Mouse (Mus musculus) embryonic facial prominence, embryonic 13.5 days (tissue): ENCODE results near the gene Fut2. TPM values are rescaled to one million over a fixed set of nuclear protein-coding genes. Genes with fewer than 3 reads are reported as not detected.

Experiments used
- ATAC-seq: fragments of 200-750 bp; cut with Nextera tagmentation; 2 replicates; pipeline ENCODE4 v1.8.0; 2017; ENCODE audit warnings: low read depth; ENCODE audit not compliant: insufficient number of reproducible peaks, insufficient read depth, low FRiP score, low TSS enrichment
- H3K27ac ChIP-seq: fragments of 300-500 bp; sonication (generic); 2 replicates; pipeline ENCODE4 v1.5.1; 2015; ENCODE audit warnings: moderate library complexity, mild to moderate bottlenecking, inconsistent platforms
- H3K27me3 ChIP-seq: fragments of 300-500 bp; sonication (generic); 2 replicates; pipeline ENCODE4 v1.6.1; 2015; ENCODE audit warnings: mild to moderate bottlenecking, inconsistent platforms
- H3K36me3 ChIP-seq: fragments of 300-500 bp; sonication (generic); 2 replicates; pipeline ENCODE4 v1.6.1; 2015; ENCODE audit warnings: mild to moderate bottlenecking, inconsistent platforms
- H3K4me1 ChIP-seq: fragments of 300-500 bp; sonication (generic); 2 replicates; pipeline ENCODE4 v1.6.1; 2015; ENCODE audit warnings: inconsistent platforms
- H3K4me2 ChIP-seq: fragments of 300-500 bp; sonication (generic); 2 replicates; pipeline ENCODE4 v1.6.1; 2015; ENCODE audit warnings: moderate library complexity, mild to moderate bottlenecking, inconsistent platforms
- H3K4me3 ChIP-seq: fragments of 300-500 bp; sonication (generic); 2 replicates; pipeline ENCODE4 v1.5.1; 2015; ENCODE audit warnings: mild to moderate bottlenecking, inconsistent platforms
- H3K9ac ChIP-seq: fragments of 300-500 bp; sonication (generic); 2 replicates; pipeline ENCODE4 v1.6.1; 2015; ENCODE audit warnings: mild to moderate bottlenecking, inconsistent platforms
- H3K9me3 ChIP-seq: fragments of 300-500 bp; sonication (generic); 2 replicates; pipeline ENCODE4 v1.6.1; 2016; ENCODE audit warnings: inconsistent platforms
- WGBS: fragments of 180-500 bp; shearing (Covaris S2); methylation state at CpG from one replicate; pipeline ENCODE4 v1.1.7; 2015; ENCODE audit warnings: mixed read lengths; 5-methylcytosine and 5-hydroxymethylcytosine counted together
- polyA plus RNA-seq: library from polyadenylated mRNA; unstranded; fragments of >200 nt; fragmentation: Nextera tagmentation; extraction: Ambion mirVana; gene quantifications from 2 replicates; pipeline ENCODE4 v1.2.1, GENCODE M21; 2015

Fut2 gene
- polyA plus RNA-seq, 1 experiment from 2014 or later, result 0.45 TPM

GRCm38 (mm10) chr7:45708221-45708761 is 42.1 kb upstream of the Fut2 start:
- no peak for ATAC-seq
- peak overlapping the region; percentile 71; the same call in 1 of the 2 replicates for H3K4me3 ChIP-seq
- H3K27me3 ChIP-seq, result no peaks in the 10 kb centered on the region
- H3K4me1 ChIP-seq, result peaks cover 52% of the 10 kb centered on the region
- H3K9me3 ChIP-seq, result no peaks in the 10 kb centered on the region
- H3K9ac ChIP-seq, result peak overlapping the region; percentile 52; the same call in 1 of the 2 replicates
- H3K4me2 ChIP-seq, result peak overlapping the region; percentile 97
- peaks cover 44% of the 10 kb centered on the region for H3K36me3 ChIP-seq
- 24% methylated on average over 13 of the region's 13 CpGs for WGBS
- H3K27ac ChIP-seq, result peak overlapping the region; percentile 90

DNA sequence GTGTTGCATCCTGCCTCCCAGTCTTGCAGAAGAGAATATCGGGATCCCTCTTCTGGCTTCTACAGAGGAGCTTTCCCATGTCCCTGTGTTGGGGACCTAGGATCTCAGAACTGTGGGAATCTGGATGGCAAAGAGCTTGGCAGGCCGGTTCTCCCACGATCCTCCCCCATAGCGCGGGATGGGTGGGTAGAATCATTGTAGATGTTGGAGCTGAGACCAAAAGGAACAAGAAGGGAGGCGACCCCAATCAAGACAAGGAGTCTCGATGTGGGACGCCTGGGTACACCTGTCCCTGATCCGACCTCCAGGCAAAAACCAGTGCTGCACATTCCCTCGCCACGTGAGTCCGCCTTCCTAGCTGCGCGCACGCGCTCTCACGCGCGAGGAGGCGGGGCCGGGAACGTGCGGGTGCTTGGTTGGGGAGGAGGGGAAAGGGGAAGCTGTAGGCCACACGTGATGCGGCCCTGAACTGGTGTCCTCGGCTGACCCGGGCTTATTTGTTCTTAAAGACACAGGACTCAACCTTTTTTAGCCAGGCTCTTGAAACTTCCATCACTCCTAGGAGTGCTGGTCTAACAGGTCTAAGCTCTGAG is 41.3 kb upstream of the Fut2 start:
- Histone ChIP-seq H3K4me1 (peaks cover 55% of the 10 kb centered on the region), H3K4me3 (peak overlapping the region; percentile 71), H3K4me2 (peak overlapping the region; percentile 97), H3K9me3 (no peaks in the 10 kb centered on the region), H3K27ac (peak overlapping the region; percentile 90), H3K9ac (peak overlapping the region; percentile 52), H3K27me3 (no peaks in the 10 kb centered on the region), H3K36me3 (peaks cover 36% of the 10 kb centered on the region)
- ATAC-seq, result no peak
- 1% methylated on average over 27 of the region's 27 CpGs for whole genome bisulfite sequencing

DNA sequence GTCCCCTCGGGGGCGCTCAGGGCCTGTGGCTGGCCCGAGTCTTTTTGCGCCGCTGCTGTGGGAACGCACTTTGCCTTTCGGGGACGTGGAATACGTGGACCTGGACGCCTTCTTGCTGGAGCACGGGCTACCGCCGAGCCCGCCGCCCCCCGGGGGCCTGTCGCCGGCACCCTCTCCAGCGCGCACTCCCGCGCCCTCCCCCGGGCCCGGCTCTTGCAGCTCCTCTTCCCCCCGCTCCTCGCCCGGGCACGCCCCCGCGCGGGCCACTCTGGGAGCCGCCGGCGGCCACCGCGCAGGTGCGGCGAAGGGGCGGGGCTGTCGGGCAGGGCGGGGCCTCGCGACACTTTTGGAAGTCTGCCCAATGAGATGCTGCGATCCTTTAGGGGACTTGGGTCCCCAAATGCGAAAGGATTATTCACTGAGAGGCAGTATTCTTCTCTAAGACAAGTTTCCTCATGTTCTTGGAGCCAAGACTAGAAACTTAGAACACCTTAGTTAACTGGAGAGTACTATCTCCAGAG is 40.6 kb upstream of the Fut2 start:
- H3K4me2 ChIP-seq, result peak overlapping the region; percentile 97
- peaks cover 29% of the 10 kb centered on the region for H3K36me3 ChIP-seq
- no peaks in the 10 kb centered on the region for H3K27me3 ChIP-seq
- peak overlapping the region; percentile 91 for H3K9ac ChIP-seq
- peak overlapping the region; percentile 90 for H3K27ac ChIP-seq
- H3K9me3 ChIP-seq, result no peaks in the 10 kb centered on the region
- peaks cover 55% of the 10 kb centered on the region for H3K4me1 ChIP-seq
- 0 out of 2 replicates have a peak, but pooled peaks have one; percentile 10 for ATAC-seq
- under 1% methylated on average over 43 of the region's 45 CpGs for WGBS
- peak overlapping the region; percentile 71 for H3K4me3 ChIP-seq

DNA sequence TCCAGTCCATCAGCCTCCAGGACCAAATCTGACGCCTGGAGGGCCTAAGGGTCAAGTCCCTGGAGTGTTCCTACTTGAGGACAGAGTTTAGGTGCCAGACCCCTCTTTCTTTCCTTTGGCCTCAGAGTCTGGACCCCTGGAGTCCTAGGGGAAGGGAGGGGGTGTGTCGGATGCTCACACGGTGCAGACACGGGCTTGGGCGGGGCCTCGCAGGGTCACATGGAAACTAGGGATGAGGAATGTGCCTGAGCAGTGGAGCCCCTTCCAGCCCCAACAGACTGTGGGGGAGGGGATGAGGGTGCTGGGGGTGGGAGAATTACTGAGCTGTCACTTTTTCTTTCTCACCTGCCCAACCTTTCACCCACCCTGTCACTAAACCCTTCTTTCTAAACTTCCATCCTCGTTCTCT is 39.7 kb upstream of the Fut2 start:
- H3K9ac ChIP-seq, result peak overlapping the region; percentile 91
- WGBS, result 0% methylated on average over 7 of the region's 7 CpGs
- peaks cover 64% of the 10 kb centered on the region for H3K4me1 ChIP-seq
- H3K4me2 ChIP-seq, result peak overlapping the region; percentile 97
- peak overlapping the region; percentile 71 for H3K4me3 ChIP-seq
- no peak for ATAC-seq
- H3K27me3 ChIP-seq, result no peaks in the 10 kb centered on the region; the same call in 1 of the 2 replicates
- H3K36me3 ChIP-seq, result peaks cover 20% of the 10 kb centered on the region
- peak overlapping the region; percentile 90 for H3K27ac ChIP-seq
- H3K9me3 ChIP-seq, result no peaks in the 10 kb centered on the region

DNA sequence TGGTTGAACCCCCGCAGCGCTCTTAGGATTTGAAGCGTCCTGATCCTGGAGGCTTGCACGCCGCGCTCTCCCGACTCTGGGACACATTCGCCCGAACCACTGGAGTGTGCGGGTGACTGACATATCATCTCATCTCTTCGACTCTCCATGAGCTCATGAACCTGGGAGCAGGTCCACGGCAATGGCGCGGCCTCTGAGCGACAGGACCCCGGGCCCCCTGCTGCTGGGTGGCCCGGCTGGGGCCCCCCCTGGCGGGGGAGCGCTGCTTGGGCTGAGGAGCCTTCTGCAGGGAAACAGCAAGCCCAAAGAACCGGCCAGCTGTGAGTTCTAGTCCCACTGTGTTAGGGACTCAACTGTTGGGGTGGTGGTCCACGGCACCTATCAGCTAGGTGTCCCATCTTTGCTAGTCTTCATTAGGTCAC is 39.3 kb upstream of the Fut2 start:
- Histone ChIP-seq H3K9me3 (no peaks in the 10 kb centered on the region), H3K9ac (peak overlapping the region; percentile 91), H3K4me3 (peak overlapping the region; percentile 71), H3K27me3 (peaks cover 2% of the 10 kb centered on the region), H3K27ac (peak overlapping the region; percentile 90), H3K4me1 (peaks cover 68% of the 10 kb centered on the region), H3K36me3 (peaks cover 16% of the 10 kb centered on the region), H3K4me2 (peak overlapping the region; percentile 97)
- under 1% methylated on average over 21 of the region's 21 CpGs for WGBS
- no peak for ATAC-seq

DNA sequence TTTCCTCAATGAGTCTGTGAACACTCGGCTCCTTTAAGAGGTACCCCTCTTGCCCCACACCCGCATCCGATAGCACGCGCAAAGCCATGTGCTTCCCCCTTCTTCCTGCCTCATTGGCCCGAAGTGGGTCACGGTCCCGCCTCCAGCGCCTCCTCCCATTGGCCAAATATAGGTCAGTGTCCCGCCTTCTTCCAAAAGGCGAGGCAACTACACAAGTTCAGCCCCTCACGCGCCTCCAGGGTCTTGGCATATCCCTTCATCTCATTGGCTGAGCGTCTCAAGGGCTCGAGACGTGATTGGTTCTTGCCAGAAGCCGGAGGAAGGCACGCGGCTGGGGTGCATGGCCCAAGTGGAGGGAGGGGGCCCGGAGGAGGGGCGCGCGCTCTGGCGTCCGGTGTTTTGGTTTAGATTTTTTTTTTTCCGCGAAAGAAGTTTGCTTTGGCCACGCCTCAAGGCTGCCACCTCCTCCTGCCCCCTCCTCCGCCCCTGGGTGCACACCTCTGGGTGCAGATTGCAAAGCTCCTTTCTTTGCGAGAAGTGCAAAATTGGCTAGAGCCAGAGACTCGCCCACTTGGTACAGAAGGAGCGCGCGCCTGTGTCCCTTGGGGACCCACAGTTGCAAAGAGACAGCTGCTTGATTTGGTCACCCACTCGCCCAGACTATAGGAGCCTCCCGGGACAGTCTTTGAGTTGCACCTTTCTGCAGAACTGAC is 38.7 kb upstream of the Fut2 start, which contains the start of gene Dbp:
Dbp (plus strand) TSS at position 359 of the 713 bp plus-strand sequence.
- no peaks in the 10 kb centered on the region for H3K9me3 ChIP-seq
- peak within 1 kb of the TSS; percentile 71 for H3K4me3 ChIP-seq
- under 1% methylated on average over 36 of the region's 36 CpGs for WGBS
- ATAC-seq, result peak; percentile 87
- peaks cover 8% of the 10 kb centered on the region for H3K27me3 ChIP-seq
- peak within 1 kb of the TSS; percentile 91 for H3K9ac ChIP-seq
- peak within 1 kb of the TSS; percentile 90 for H3K27ac ChIP-seq
- peaks cover 10% of the 10 kb centered on the region for H3K36me3 ChIP-seq
- H3K4me1 ChIP-seq, result peaks cover 74% of the 10 kb centered on the region
- H3K4me2 ChIP-seq, result peak within 1 kb of the TSS; percentile 97

DNA sequence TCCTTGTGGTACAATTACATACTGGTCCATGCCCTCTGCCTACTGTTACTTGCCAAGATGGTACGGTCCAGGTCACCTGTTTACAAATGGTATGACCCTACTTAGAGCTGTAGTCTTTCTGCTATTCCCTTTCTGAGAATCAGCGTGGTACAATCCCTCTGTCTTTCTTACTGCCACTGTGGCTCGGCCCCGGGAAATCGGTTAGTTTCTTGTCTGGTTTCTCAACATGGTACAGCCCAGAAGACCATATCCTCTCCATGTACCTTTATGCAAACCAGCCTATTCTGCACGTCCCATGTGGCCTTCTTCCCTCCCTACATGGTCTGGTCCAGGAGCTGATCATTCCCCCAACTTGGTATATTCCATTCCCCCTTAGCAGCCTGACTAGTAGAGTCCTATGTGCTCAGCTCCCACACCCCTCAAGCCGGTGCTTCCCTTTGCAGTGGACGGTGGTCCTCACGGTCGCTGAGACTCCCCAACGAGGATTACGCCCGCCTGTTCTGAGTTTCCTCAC is 37.9 kb upstream of the Fut2 start:
- Histone ChIP-seq H3K36me3 (peaks cover 2% of the 10 kb centered on the region; the same call in 1 of the 2 replicates), H3K4me1 (peaks cover 74% of the 10 kb centered on the region), H3K9me3 (no peaks in the 10 kb centered on the region), H3K4me3 (peak overlapping the region; percentile 71), H3K4me2 (peak overlapping the region; percentile 97), H3K9ac (peak overlapping the region; percentile 61), H3K27me3 (peaks cover 16% of the 10 kb centered on the region), H3K27ac (peak overlapping the region; percentile 88)
- under 1% methylated on average over 13 of the region's 13 CpGs for WGBS
- ATAC-seq, result no peak

DNA sequence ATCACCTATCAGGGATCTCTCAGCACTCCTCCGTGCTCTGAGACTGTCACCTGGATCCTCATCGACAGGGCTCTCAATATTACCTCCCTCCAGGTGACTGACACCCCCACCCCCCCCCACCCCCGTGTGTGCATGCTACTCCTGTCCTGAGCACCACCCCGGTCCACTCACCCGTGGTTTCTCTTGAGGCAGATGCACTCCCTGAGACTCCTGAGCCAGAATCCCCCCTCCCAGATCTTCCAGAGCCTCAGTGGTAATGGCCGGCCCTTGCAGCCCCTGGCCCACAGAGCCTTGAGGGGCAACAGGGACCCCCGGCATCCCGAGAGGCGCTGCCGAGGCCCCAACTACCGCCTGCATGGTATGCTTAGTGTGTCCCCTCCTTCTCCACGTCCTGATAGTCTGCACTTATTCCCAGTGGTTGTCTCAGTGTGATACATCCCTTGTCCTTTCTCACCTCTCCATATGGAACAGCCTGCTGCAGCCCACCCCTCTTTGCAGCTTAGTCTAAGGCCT is 37.4 kb upstream of the Fut2 start:
- no peak for ATAC-seq
- Histone ChIP-seq H3K9ac (peak overlapping the region; percentile 61; the same call in 1 of the 2 replicates), H3K4me1 (peaks cover 69% of the 10 kb centered on the region)

DNA sequence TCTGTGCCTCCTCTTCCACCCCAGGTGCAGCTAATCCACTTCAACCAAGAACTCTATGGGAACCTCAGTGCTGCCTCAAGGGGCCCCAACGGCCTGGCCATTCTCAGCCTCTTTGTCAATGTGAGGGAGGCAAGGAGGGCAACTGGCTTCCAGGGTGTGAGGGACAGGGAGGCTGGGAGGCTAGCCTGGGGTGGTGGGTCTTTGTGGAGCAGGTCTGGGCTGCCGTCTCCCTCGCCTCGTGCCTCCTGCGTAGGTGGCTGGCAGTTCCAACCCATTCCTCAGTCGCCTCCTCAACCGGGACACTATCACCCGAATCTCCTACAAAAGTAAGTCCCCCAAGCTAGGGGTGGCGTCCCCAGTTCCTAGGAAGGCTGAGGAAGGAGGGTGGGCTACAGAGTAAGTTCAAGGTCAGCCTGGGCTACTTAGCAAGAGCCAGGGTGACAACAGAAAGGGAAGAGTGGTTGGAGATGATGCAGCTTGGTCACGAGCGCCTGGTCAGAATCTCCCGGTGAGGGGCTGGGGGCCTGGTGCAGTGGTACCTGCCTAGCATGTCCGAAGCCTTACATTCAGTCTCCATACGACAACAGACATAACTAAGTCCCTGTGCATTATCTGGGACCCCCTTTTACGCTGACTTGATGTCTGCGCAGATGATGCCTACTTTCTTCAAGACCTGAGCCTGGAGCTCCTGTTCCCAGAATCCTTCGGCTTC is 36.8 kb upstream of the Fut2 start:
- Histone ChIP-seq H3K4me2 (peak overlapping the region; percentile 97), H3K9ac (0 out of 2 replicates have a peak overlapping the region, but pooled peaks have one; percentile 61), H3K27me3 (peaks cover 26% of the 10 kb centered on the region), H3K27ac (peak overlapping the region; percentile 88; the same call in 1 of the 2 replicates), H3K9me3 (no peaks in the 10 kb centered on the region), H3K36me3 (no peaks in the 10 kb centered on the region), H3K4me3 (0 out of 2 replicates have a peak overlapping the region, but pooled peaks have one; percentile 71), H3K4me1 (peaks cover 63% of the 10 kb centered on the region)
- 91% methylated on average over 14 of the region's 17 CpGs for WGBS
- no peak for ATAC-seq

More for the DNA sequence above, 37.4 kb upstream of the Fut2 start:
- H3K4me3 ChIP-seq, result peak overlapping the region; percentile 71
- H3K4me2 ChIP-seq, result peak overlapping the region; percentile 97
- no peaks in the 10 kb centered on the region for H3K36me3 ChIP-seq
- no peaks in the 10 kb centered on the region for H3K9me3 ChIP-seq
- H3K27me3 ChIP-seq, result peaks cover 21% of the 10 kb centered on the region
- H3K27ac ChIP-seq, result peak overlapping the region; percentile 88
- 40% methylated on average over 12 of the region's 12 CpGs for WGBS

DNA sequence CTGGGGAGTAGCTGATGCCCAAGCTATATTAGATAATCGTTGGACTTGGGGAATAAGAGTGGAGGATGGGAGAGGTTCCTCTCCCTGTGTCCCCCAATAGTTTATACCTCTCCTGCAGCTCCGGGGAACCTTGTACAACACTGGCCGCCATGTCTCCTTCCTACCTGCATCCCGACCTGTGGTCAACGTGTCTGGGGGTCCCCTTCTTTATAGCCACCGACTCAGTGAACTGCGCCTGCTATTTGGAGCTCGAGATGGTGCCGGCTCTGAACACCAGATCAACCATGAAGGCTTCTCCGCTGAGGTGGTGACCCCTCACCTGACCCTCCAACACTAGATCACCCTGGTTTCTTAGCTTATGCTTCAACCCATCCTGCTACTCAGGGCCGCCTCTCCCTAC is 36.1 kb upstream of the Fut2 start:
- ATAC-seq, result no peak
- no peak overlapping the region for H3K4me3 ChIP-seq
- WGBS, result 97% methylated on average over 11 of the region's 11 CpGs
- H3K9me3 ChIP-seq, result no peaks in the 10 kb centered on the region
- H3K27me3 ChIP-seq, result peaks cover 28% of the 10 kb centered on the region
- H3K4me2 ChIP-seq, result no peak overlapping the region
- H3K9ac ChIP-seq, result no peak overlapping the region
- no peak overlapping the region for H3K27ac ChIP-seq
- H3K4me1 ChIP-seq, result peaks cover 56% of the 10 kb centered on the region
- H3K36me3 ChIP-seq, result no peaks in the 10 kb centered on the region
